Mouse (Mus musculus) liver, embryonic 16.5 days (tissue): ENCODE measurements around the gene Gm10974. TPM values are rescaled to one million over a fixed set of nuclear protein-coding genes. Genes with fewer than 3 reads are reported as not detected.
A peak's percentile ranks its signal among the peaks of the same experiment; 100 is the strongest.

ENCODE experiments used
- ATAC-seq: fragments of 200-750 bp; cut with Nextera tagmentation; 2 replicates; pipeline ENCODE4 v1.8.0; 2017; ENCODE audit warnings: low read depth, mild to moderate bottlenecking, moderate number of reproducible peaks, moderate library complexity
- H3K27ac ChIP-seq: fragments of 300-500 bp; sonication (generic); 2 replicates; pipeline ENCODE4 v1.5.1; 2014; ENCODE audit warnings: mild to moderate bottlenecking, low read length
- H3K27me3 ChIP-seq: fragments of 300-500 bp; sonication (generic); 2 replicates; pipeline ENCODE4 v1.6.1; 2014; ENCODE audit warnings: low read depth, low read length, mixed read lengths; ENCODE audit not compliant: control insufficient read depth, insufficient read depth
- H3K36me3 ChIP-seq: fragments of 300-500 bp; sonication (generic); 2 replicates; pipeline ENCODE4 v1.6.1; 2014; ENCODE audit warnings: mild to moderate bottlenecking; ENCODE audit not compliant: control insufficient read depth, insufficient read depth
- H3K4me1 ChIP-seq: fragments of 300-500 bp; sonication (generic); 2 replicates; pipeline ENCODE4 v1.6.1; 2014; ENCODE audit warnings: low read depth, low read length, mixed read lengths; ENCODE audit not compliant: control insufficient read depth
- H3K4me2 ChIP-seq: fragments of 300-500 bp; sonication (generic); 2 replicates; pipeline ENCODE4 v1.6.1; 2014; ENCODE audit warnings: low read depth, low read length, mixed read lengths
- H3K4me3 ChIP-seq: fragments of 300-500 bp; sonication (generic); 2 replicates; pipeline ENCODE4 v1.5.1; 2014; ENCODE audit warnings: low read depth, mild to moderate bottlenecking, low read length
- H3K9ac ChIP-seq: fragments of 300-500 bp; sonication (generic); 2 replicates; pipeline ENCODE4 v1.6.1; 2014; ENCODE audit warnings: low read depth, low read length
- H3K9me3 ChIP-seq: fragments of 300-500 bp; sonication (generic); replicated peaks from 2 replicates; pipeline ENCODE4 v1.6.1; 2016; ENCODE audit warnings: low read length; ENCODE audit not compliant: control insufficient read depth
- WGBS: fragments of 180-500 bp; shearing (Covaris S2); extraction: QIAGEN DNeasy Blood & Tissue Kit; methylation state at CpG from one replicate; pipeline ENCODE4 v1.1.7; 2014; ENCODE audit not compliant: insufficient replicate concordance; 5-methylcytosine and 5-hydroxymethylcytosine counted together
- polyA plus RNA-seq: library from polyadenylated mRNA; unstranded; fragments of >200 nt; fragmentation: Nextera tagmentation; extraction: Ambion mirVana; gene quantifications from 2 replicates; pipeline ENCODE4 v1.2.1, GENCODE M21; 2015

Gene Gm10974
- polyA plus RNA-seq, 1 experiment from 2014 or later: not detected

DNA sequence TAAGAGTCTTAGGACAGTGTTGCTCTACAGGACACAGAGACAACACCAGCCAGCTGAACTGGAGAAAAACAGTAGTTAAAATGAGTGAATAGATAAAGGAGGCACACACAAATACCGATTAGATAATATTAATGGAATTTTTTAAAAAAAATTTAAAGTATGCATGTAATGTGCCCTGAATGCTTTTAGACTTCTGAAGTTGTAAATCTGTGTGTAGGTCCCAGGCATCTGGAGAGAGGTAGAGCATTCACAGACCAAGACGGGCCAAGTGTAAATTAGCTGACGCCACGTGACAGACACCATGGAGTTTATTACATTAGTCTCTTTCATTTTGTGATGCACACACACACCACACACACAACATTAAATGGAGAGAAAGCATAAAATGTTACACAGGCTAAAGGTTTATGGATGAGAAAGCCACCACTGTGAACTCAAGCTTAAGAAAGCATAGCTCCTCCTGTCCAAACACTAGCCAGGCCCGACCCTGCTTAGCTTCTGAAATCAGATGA lies 4.3 kb downstream of the Gm10974 start:
- no peak for ATAC-seq
- Histone ChIP-seq H3K4me3 (no peak overlapping the region), H3K9me3 (no peaks in the 10 kb centered on the region), H3K4me1 (peaks cover 9% of the 10 kb centered on the region), H3K36me3 (no peaks in the 10 kb centered on the region), H3K27me3 (no peaks in the 10 kb centered on the region), H3K27ac (peak overlapping the region; percentile 39; the same call in 1 of the 2 replicates), H3K4me2 (no peak overlapping the region), H3K9ac (no peak overlapping the region)
- 62% methylated on average over 5 of the region's 5 CpGs for WGBS

DNA sequence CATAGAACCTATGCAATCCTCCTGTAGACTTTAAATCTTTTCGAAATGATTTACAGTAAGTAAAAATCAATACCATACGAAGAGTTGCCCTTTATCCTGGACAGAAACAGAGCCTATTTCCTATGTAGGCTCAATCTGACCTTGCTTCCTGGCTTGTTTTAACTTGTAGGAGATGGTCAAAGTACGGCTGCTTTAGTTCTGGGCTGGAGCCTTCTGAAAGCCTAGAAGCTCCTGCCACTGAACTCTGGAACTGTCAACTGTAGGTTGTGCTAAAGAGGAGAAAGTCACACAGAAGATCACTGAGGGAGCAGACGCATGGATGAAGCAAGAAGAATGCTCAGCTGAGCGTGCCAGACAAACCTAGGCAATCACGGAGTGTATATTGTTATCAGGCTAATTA lies 5.3 kb downstream of the Gm10974 start:
- Histone ChIP-seq H3K4me1 (peaks cover 9% of the 10 kb centered on the region), H3K27ac (peak overlapping the region; percentile 58), H3K36me3 (no peaks in the 10 kb centered on the region), H3K4me2 (no peak overlapping the region), H3K4me3 (no peak overlapping the region), H3K9ac (no peak overlapping the region), H3K27me3 (no peaks in the 10 kb centered on the region), H3K9me3 (no peaks in the 10 kb centered on the region)
- WGBS: 61% methylated on average over 6 of the region's 6 CpGs
- ATAC-seq: peak; percentile 79

DNA sequence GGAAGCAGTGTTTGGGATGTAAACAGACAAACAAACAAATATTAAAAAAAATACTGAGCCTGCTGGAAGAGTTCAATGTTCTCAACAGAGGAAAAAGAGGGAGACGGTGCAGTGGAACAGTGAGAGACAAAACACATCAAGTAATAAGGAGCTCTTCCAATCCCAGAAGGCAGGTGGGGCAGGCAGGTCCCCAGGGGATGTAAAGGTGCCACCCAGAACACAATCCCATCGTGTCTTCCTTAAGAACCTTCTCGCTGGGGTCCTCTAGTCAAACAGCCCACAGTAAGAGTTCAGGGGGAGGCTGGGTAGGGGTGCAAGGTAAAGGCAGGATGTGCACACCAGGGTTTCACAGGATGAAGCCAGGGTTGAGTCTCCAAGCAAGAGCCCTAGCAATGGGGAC lies 7.7 kb downstream of the Gm10974 start:
- Histone ChIP-seq H3K36me3 (no peaks in the 10 kb centered on the region), H3K9ac (no peak overlapping the region), H3K27me3 (no peaks in the 10 kb centered on the region), H3K4me3 (no peak overlapping the region), H3K9me3 (no peaks in the 10 kb centered on the region), H3K27ac (no peak overlapping the region), H3K4me2 (no peak overlapping the region), H3K4me1 (peaks cover 9% of the 10 kb centered on the region)
- ATAC-seq: no peak
- WGBS: 78% methylated on average over 3 of the region's 3 CpGs

DNA sequence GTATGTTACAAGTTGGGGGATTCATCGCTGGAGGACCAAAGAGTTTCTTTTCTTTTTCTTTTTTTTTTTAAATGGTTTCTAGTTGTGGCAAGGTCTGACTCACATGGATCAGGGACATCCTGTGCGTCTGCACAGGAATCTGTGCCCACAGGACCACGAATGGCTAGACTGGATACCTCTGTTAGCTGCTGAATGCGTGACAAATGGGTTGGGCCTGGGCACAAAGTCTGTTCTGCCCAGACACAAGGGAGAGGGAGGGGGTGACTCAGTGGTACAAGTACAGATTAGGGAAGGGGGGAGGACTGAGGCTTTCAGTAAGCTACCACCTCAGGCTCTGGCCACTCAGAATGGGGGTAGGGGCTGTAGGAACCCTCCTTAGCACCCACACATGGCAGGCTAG lies 10.0 kb downstream of the Gm10974 start:
- no peak for ATAC-seq
- Histone ChIP-seq H3K27me3 (no peaks in the 10 kb centered on the region), H3K4me1 (no peaks in the 10 kb centered on the region; the same call in 1 of the 2 replicates), H3K9me3 (no peaks in the 10 kb centered on the region), H3K4me3 (no peak overlapping the region), H3K9ac (no peak overlapping the region), H3K27ac (no peak overlapping the region), H3K4me2 (no peak overlapping the region), H3K36me3 (no peaks in the 10 kb centered on the region)
- 64% methylated on average over 4 of the region's 4 CpGs for WGBS

DNA sequence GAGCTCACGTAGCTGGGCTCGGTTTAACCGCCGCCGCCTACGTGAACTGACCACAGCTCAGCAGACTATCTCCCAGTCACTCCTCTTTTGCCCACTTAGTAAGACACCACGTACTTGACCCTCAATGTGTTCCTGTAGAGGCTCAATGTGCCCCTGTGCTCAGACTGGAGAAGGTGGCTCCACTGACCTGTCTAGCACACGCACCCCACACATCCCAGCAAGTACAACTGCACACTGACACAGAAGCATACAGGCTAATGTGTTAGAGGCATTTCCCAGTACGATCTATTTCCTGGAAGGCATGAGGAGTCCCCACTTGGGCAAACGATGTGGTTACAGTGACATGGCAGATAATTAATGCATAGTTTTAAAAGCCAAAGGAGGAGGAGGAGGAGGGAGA lies 10.9 kb downstream of the Gm10974 start:
- H3K9ac ChIP-seq: no peak overlapping the region
- H3K36me3 ChIP-seq: no peaks in the 10 kb centered on the region
- 66% methylated on average over 10 of the region's 10 CpGs for WGBS
- H3K4me3 ChIP-seq: no peak overlapping the region
- H3K27ac ChIP-seq: no peak overlapping the region
- H3K4me1 ChIP-seq: no peaks in the 10 kb centered on the region; the same call in 1 of the 2 replicates
- no peaks in the 10 kb centered on the region for H3K9me3 ChIP-seq
- H3K27me3 ChIP-seq: no peaks in the 10 kb centered on the region
- no peak for ATAC-seq
- no peak overlapping the region for H3K4me2 ChIP-seq

DNA sequence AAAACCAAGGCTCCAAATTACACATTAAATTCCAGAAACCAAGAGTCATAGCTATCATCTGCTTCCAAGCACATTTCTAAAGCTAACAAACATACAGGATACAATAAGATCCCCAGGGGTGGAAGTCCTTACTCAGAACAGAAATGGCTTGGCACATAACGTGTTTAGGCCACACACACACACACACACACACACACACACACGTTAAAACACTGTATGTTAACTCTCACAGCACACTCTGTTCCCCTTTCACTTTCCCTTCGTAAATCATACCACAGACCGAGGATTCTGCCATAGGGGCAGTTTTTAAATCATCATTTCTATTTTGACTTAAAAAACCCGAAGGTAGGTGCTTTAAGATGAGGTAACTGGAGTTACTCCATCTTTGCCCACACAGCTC lies 18.5 kb downstream of the Gm10974 start:
- Histone ChIP-seq H3K4me2 (peak overlapping the region; percentile 27; the same call in 1 of the 2 replicates), H3K9me3 (no peaks in the 10 kb centered on the region), H3K9ac (no peak overlapping the region), H3K36me3 (no peaks in the 10 kb centered on the region), H3K27me3 (no peaks in the 10 kb centered on the region), H3K4me1 (peaks cover 7% of the 10 kb centered on the region; the same call in 1 of the 2 replicates), H3K4me3 (no peak overlapping the region), H3K27ac (no peak overlapping the region)
- WGBS: 34% methylated on average over 5 of the region's 5 CpGs
- ATAC-seq: no peak

DNA sequence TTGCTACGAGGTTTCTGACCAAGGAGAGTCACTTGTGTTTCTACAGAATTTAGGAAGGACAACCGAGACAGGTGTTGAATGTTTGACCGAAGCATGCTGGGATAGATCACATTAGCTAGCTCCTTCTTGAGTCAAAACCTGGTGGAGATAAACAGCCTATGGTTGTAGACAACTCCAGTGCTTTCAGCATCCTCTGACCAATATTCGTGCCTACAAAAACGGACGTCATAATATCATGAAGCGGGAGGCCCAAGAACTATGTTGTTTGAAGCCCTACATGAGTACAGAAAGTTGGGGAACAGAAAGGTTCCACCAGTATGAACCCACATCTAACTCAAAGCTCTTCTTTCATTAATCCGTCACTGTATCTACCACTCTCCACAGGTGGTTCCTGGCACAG lies 19.2 kb downstream of the Gm10974 start:
- no peak overlapping the region for H3K9ac ChIP-seq
- no peak overlapping the region for H3K4me2 ChIP-seq
- WGBS: 66% methylated on average over 8 of the region's 8 CpGs
- ATAC-seq: no peak
- no peaks in the 10 kb centered on the region for H3K27me3 ChIP-seq
- peaks cover 7% of the 10 kb centered on the region; the same call in 1 of the 2 replicates for H3K4me1 ChIP-seq
- H3K36me3 ChIP-seq: no peaks in the 10 kb centered on the region
- no peak overlapping the region for H3K27ac ChIP-seq
- H3K9me3 ChIP-seq: no peaks in the 10 kb centered on the region
- H3K4me3 ChIP-seq: no peak overlapping the region

DNA sequence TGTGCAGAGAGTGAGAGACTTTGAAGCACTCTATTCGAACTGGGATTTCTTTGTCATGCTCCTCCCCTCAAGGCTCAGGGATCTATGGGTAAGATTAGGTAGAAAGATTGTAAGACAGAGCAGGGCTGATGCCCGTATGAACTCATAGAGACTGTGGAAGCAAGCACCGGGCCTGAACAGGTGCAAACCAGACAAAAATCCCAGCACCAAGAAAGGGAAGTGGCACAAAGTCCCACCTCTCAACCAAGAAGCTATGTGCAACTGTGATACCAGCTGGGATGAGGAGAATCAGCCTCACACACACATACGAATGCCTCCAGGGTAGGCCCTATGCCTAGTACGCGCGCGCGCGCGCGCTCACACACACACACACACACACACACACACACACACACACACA lies 20.1 kb downstream of the Gm10974 start:
- ATAC-seq: no peak
- H3K27ac ChIP-seq: no peak overlapping the region
- H3K4me2 ChIP-seq: no peak overlapping the region
- no peak overlapping the region for H3K9ac ChIP-seq
- WGBS: 84% methylated on average over 12 of the region's 12 CpGs
- H3K9me3 ChIP-seq: no peaks in the 10 kb centered on the region
- no peaks in the 10 kb centered on the region for H3K27me3 ChIP-seq
- H3K4me1 ChIP-seq: peaks cover 7% of the 10 kb centered on the region; the same call in 1 of the 2 replicates
- no peak overlapping the region for H3K4me3 ChIP-seq
- H3K36me3 ChIP-seq: no peaks in the 10 kb centered on the region

DNA sequence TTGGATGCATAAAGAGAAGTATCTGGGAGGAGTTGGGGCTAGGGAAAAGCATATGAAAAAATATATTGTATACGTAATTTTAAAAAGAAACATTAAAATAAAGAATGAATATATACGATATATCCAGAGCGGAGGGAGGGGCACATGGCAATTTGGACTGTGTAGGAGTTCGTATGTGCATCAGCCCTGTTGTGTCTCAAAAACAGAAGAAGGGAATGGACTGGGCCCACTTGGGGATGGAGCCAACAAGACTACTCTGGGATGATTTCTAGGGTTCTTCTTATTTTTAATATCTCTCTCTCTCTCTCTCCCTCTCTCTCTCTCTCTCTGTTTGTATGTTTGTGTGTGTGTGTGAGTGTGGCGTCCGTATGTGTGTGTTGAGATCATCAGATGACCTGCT lies 20.7 kb downstream of the Gm10974 start:
- no peak overlapping the region for H3K4me3 ChIP-seq
- no peak overlapping the region for H3K9ac ChIP-seq
- H3K9me3 ChIP-seq: no peaks in the 10 kb centered on the region
- H3K27ac ChIP-seq: no peak overlapping the region
- no peak overlapping the region for H3K4me2 ChIP-seq
- 71% methylated on average over 6 of the region's 6 CpGs for WGBS
- no peak for ATAC-seq
- H3K27me3 ChIP-seq: no peaks in the 10 kb centered on the region
- no peaks in the 10 kb centered on the region for H3K36me3 ChIP-seq
- peaks cover 7% of the 10 kb centered on the region; the same call in 1 of the 2 replicates for H3K4me1 ChIP-seq
